Mouse (Mus musculus) midbrain, embryonic 14.5 days (tissue): ENCODE results near the gene Tenm2. TPM values are rescaled to one million over a fixed set of nuclear protein-coding genes. Genes with fewer than 3 reads are reported as not detected.
A peak's percentile ranks its signal among the peaks of the same experiment; 100 is the strongest.

Experiments used
- ATAC-seq: fragments of 200-750 bp; cut with Nextera tagmentation; 2 replicates; pipeline ENCODE4 v1.8.0; 2017; ENCODE audit warnings: moderate number of reproducible peaks, moderate library complexity; ENCODE audit not compliant: low FRiP score, low TSS enrichment
- DNase-seq: peaks from one replicate; pipeline ENCODE4 v3.0.0-alpha.2; 2015
- H3K27ac ChIP-seq: fragments of 300-500 bp; sonication (generic); replicated peaks from 2 replicates; pipeline ENCODE4 v1.5.1; 2014; ENCODE audit warnings: mild to moderate bottlenecking, low read depth, low read length, moderate library complexity
- H3K27me3 ChIP-seq: fragments of 300-500 bp; sonication (generic); 2 replicates; pipeline ENCODE4 v1.6.1; 2014; ENCODE audit warnings: low read length, control low read depth, mixed read lengths; ENCODE audit not compliant: control insufficient read depth, insufficient read depth
- H3K36me3 ChIP-seq: fragments of 300-500 bp; sonication (generic); 2 replicates; pipeline ENCODE4 v1.6.1; 2014; ENCODE audit warnings: low read length, control low read depth; ENCODE audit not compliant: control insufficient read depth, insufficient read depth
- H3K4me1 ChIP-seq: fragments of 300-500 bp; sonication (generic); 2 replicates; pipeline ENCODE4 v1.6.1; 2014; ENCODE audit warnings: mild to moderate bottlenecking, antibody characterized with exemption, low read length, control low read depth; ENCODE audit not compliant: control insufficient read depth, insufficient read depth
- H3K4me2 ChIP-seq: fragments of 300-500 bp; sonication (generic); 2 replicates; pipeline ENCODE4 v1.6.1; 2014; ENCODE audit warnings: mild to moderate bottlenecking, low read length, moderate library complexity
- H3K4me3 ChIP-seq: fragments of 300-500 bp; sonication (generic); replicated peaks from 2 replicates; pipeline ENCODE4 v1.5.1; 2014; ENCODE audit warnings: low read depth, low read length
- H3K9ac ChIP-seq: fragments of 300-500 bp; sonication (generic); replicated peaks from 2 replicates; pipeline ENCODE4 v1.6.1; 2014; ENCODE audit warnings: mild to moderate bottlenecking, low read length, moderate library complexity
- H3K9me3 ChIP-seq: fragments of 300-500 bp; sonication (generic); 2 replicates; pipeline ENCODE4 v1.6.1; 2016; ENCODE audit warnings: low read length, control low read depth, mixed read lengths; ENCODE audit not compliant: control insufficient read depth
- WGBS: fragments of 180-500 bp; shearing (Covaris S2); extraction: QIAGEN DNeasy Blood & Tissue Kit; methylation state at CpG from one replicate; pipeline ENCODE4 v1.1.7; 2014; 5-methylcytosine and 5-hydroxymethylcytosine counted together
- polyA plus RNA-seq: library from polyadenylated mRNA; unstranded; fragments of >200 nt; fragmentation: Nextera tagmentation; extraction: Ambion mirVana; gene quantifications from 2 replicates; pipeline ENCODE4 v1.2.1, GENCODE M21; 2014

The Tenm2 gene
- polyA plus RNA-seq, 1 experiment from 2014 or later = 52.8 TPM

DNA sequence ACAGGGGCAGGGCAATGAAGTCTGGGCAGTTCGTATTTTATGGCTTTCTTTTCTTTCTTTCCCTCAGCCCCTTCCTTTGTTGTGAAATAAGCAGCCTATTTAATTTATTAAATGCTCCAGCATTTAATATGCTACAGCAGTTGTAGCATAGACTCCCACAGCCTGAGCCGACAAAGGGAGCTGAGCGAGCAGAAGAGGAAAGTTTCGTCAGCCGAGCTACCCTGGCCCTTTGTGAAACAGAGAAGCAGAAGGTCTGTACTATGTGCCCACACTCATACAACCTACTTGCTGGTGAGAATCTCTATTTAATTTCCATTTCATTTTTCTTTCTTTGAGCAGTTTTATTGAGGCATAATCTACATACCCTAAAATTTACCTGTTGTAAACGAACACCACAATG lies 1127.9 kb downstream of the Tenm2 start:
- H3K9ac ChIP-seq = no peak overlapping the region
- DNase-seq (no peak), ATAC-seq (no peak)
- no peak overlapping the region for H3K4me2 ChIP-seq
- H3K27me3 ChIP-seq = no peaks in the 10 kb centered on the region
- peaks cover 49% of the 10 kb centered on the region for H3K4me1 ChIP-seq
- no peaks in the 10 kb centered on the region; the same call in 1 of the 2 replicates for H3K36me3 ChIP-seq
- H3K27ac ChIP-seq = 0 out of 2 replicates have a peak overlapping the region, but pooled peaks have one; percentile 26
- 46% methylated on average over 6 of the region's 6 CpGs for WGBS
- H3K4me3 ChIP-seq = no peak overlapping the region
- no peaks in the 10 kb centered on the region for H3K9me3 ChIP-seq

DNA sequence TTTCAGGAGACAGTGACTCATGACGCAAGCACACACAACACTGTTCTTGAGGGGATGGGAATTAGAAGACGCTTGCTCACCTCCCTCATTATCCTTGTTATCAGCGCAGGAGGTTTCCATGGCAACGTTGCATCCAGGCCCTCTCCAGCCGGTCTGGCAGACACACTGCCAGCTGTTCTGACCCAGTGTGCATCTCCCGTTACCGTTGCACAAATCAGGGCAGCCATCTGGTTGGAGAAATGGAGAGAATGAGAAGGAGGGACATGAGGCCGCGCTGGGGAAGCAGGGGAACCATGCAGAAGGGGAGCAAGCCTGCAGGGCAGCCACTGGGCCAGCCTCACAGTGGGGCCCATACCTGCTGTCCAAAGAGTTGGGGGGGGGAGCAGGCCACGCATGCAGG lies 1129.1 kb downstream of the Tenm2 start:
- WGBS = 20% methylated on average over 10 of the region's 10 CpGs
- no peaks in the 10 kb centered on the region for H3K9me3 ChIP-seq
- DNase-seq (peak; percentile 85), ATAC-seq (peak; percentile 62; the same call in 1 of the 2 replicates)
- no peaks in the 10 kb centered on the region; the same call in 1 of the 2 replicates for H3K36me3 ChIP-seq
- H3K4me1 ChIP-seq = peaks cover 49% of the 10 kb centered on the region
- H3K27me3 ChIP-seq = no peaks in the 10 kb centered on the region
- H3K4me3 ChIP-seq = no peak overlapping the region
- peak overlapping the region; percentile 22; the same call in 1 of the 2 replicates for H3K4me2 ChIP-seq
- H3K27ac ChIP-seq = peak overlapping the region; percentile 86
- H3K9ac ChIP-seq = no peak overlapping the region

DNA sequence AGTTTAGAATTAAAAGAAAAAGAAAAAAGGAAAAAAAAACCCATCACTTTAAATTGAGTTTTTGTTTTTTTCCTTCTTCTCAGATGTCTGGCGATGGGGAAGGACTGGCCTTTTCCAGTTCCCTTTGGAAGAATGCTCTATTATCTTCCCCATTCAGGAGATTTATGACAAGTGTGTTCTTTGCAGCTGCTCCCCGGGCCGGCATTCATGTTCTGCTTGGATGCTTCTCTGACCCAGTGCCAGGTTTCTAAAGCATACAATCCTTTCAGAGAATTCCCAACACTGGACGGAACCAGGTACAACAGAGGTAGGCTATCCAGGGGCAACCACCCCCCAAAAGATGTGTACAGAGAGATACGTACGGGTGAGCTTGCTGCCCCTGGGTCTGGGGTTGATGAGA lies 1132.2 kb downstream of the Tenm2 start:
- 41% methylated on average over 6 of the region's 6 CpGs for WGBS
- Histone ChIP-seq H3K36me3 (no peaks in the 10 kb centered on the region; the same call in 1 of the 2 replicates), H3K9me3 (no peaks in the 10 kb centered on the region), H3K4me2 (no peak overlapping the region), H3K4me1 (peaks cover 31% of the 10 kb centered on the region), H3K27me3 (no peaks in the 10 kb centered on the region), H3K4me3 (no peak overlapping the region), H3K9ac (no peak overlapping the region), H3K27ac (0 out of 2 replicates have a peak overlapping the region, but pooled peaks have one; percentile 26)
- DNase-seq = peak; percentile 45
- no peak for ATAC-seq

DNA sequence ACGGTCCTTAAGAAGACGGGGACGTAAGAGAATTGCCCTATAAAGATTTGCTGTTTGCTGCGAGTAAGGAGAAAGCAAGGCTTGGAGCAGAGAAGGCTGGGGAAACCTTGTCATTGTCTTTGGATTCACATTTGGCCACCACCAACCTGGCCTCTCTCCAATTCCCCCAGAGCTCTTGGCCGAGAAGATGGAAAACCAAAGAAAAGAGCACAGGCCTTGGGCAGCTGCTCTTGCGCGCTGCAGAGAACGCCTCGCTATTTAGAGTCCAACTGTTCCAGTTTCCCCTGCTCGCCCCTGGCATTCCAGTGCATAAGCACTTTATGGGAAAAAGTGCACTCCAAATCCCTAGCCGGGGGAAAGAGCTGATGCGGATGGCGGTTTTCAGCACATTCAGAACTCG lies 1139.5 kb downstream of the Tenm2 start:
- ATAC-seq (no peak), DNase-seq (peak; percentile 67)
- H3K9me3 ChIP-seq = no peaks in the 10 kb centered on the region

DNA sequence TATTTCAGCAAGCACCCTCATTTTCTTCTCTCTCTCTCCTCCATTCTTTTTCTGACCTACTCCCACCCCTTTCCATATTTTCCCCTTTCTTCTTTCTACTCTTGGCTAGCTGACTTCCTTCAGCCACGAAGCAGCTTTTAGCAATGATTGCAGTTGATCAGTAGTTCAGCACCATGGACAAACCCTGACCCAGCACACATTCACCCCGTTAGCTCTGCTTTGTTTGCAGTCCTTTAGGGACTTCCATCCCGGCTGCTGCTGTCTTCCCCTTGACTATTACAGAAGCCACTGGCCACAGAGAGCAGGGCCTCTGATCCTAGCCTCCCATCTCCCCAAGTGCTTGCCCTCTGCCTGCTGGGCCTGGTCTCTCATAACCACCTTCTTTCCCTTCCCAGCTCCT lies 1145.6 kb downstream of the Tenm2 start:
- ATAC-seq = no peak
- H3K4me3 ChIP-seq = no peak overlapping the region
- no peaks in the 10 kb centered on the region for H3K27me3 ChIP-seq
- H3K4me2 ChIP-seq = no peak overlapping the region
- no peaks in the 10 kb centered on the region for H3K9me3 ChIP-seq
- WGBS = 13% methylated on average over 3 of the region's 3 CpGs
- no peak overlapping the region for H3K27ac ChIP-seq
- DNase-seq = no peak
- no peaks in the 10 kb centered on the region for H3K4me1 ChIP-seq
- H3K9ac ChIP-seq = no peak overlapping the region
- no peaks in the 10 kb centered on the region for H3K36me3 ChIP-seq

More for the DNA sequence above, 1139.5 kb downstream of the Tenm2 start:
- no peak overlapping the region for H3K4me2 ChIP-seq
- 0 out of 2 replicates have a peak, but pooled peaks cover 7% of the 10 kb centered on the region for H3K4me1 ChIP-seq
- 0 out of 2 replicates have a peak overlapping the region, but pooled peaks have one; percentile 32 for H3K27ac ChIP-seq
- no peaks in the 10 kb centered on the region for H3K36me3 ChIP-seq
- no peaks in the 10 kb centered on the region for H3K27me3 ChIP-seq
- 83% methylated on average over 14 of the region's 14 CpGs for WGBS
- no peak overlapping the region for H3K4me3 ChIP-seq
- no peak overlapping the region for H3K9ac ChIP-seq

DNA sequence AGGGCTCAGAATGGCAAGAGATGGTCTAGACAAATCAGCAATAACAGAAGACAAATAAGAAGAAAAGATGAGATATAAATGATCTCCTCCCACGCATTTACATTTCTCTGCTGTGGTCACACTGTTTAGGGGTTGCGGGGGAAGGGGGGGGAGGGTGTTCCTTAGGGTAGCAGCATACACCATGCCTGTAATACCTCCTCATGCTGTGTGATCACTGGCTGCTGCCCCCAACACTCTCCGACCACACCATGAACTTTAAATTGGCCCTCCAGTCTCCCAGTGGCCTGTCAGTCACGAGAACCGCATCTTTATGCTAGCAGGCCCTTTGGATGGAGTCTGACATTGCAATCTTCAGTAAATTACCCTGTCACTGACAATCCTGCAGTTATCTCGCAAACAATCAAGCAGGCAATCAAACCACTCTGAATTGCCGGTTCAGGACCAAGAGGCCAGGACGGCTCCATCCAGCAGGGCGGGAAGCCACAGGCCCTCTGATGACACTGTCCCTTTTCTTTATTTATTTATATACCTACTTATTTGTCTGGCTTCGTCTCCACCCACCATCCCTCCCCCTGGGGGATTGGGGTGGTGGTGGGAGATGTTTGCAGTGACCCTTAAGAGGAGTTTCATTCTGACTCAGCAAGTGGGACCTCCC lies 1154.2 kb downstream of the Tenm2 start:
- no peak overlapping the region for H3K27ac ChIP-seq
- no peak for ATAC-seq
- no peaks in the 10 kb centered on the region for H3K9me3 ChIP-seq

DNA sequence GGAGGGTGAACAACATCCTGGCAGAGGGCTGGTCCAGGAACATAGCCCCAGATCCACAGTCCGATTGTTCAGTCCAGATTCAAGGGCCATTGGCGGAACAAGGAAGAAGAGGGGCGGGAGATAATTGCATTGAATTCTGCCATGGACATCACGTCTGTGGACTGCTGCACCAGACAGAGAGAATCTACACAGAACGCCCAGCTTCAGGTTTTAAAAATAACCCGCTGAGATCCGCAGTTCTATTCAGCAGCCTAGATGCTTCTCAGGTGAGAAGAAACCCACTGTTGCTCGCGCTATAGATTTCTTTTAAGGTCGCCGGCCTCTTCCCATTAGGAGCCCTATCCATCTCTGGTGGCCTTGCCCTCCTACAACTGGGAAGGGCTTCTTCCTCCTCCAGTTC lies 1155.0 kb downstream of the Tenm2 start:
- Histone ChIP-seq H3K4me3 (no peak overlapping the region), H3K9ac (0 out of 2 replicates have a peak overlapping the region, but pooled peaks have one; percentile 9), H3K27ac (0 out of 2 replicates have a peak overlapping the region, but pooled peaks have one; percentile 13), H3K4me2 (no peak overlapping the region), H3K4me1 (peaks cover 13% of the 10 kb centered on the region; the same call in 1 of the 2 replicates), H3K9me3 (no peaks in the 10 kb centered on the region), H3K27me3 (no peaks in the 10 kb centered on the region), H3K36me3 (0 out of 2 replicates have a peak, but pooled peaks cover 3% of the 10 kb centered on the region)
- ATAC-seq (no peak), DNase-seq (no peak)
- WGBS = 69% methylated on average over 11 of the region's 11 CpGs

More for the DNA sequence above, 1154.2 kb downstream of the Tenm2 start:
- Histone ChIP-seq H3K4me2 (no peak overlapping the region), H3K27me3 (no peaks in the 10 kb centered on the region), H3K9ac (no peak overlapping the region), H3K4me3 (no peak overlapping the region), H3K36me3 (no peaks in the 10 kb centered on the region), H3K4me1 (peaks cover 13% of the 10 kb centered on the region; the same call in 1 of the 2 replicates)
- WGBS = 48% methylated on average over 10 of the region's 10 CpGs
- peak; percentile 34 for DNase-seq

DNA sequence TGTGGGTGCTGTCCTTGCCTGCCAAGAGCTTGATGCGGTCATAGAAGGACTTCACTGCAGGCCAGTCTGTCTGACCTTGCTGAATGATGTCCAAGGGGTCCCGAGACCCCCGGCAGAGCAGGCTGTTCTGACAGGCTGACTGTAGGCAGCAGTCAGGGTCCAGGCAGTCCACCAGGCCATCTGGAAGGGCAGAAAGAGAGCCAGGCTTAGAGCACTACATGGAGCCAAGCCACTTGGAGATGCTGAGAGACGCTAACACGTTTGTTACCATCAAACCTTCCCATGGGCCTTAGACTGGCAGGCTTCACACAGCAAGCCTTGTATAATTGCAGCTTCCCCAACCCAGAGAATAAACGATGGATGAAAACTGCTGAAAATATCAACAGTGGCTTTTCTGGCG lies 1157.4 kb downstream of the Tenm2 start:
- Histone ChIP-seq H3K9ac (no peak overlapping the region), H3K27me3 (no peaks in the 10 kb centered on the region), H3K36me3 (0 out of 2 replicates have a peak, but pooled peaks cover 3% of the 10 kb centered on the region), H3K4me2 (no peak overlapping the region), H3K4me1 (peaks cover 23% of the 10 kb centered on the region; the same call in 1 of the 2 replicates), H3K27ac (no peak overlapping the region), H3K9me3 (no peaks in the 10 kb centered on the region), H3K4me3 (no peak overlapping the region)
- DNase-seq (no peak), ATAC-seq (no peak)
- 85% methylated on average over 7 of the region's 7 CpGs for WGBS
